Mouse (Mus musculus) adrenal gland, postnatal 4 days (tissue): ENCODE results near the gene B4galnt1. TPM values are rescaled to one million over a fixed set of nuclear protein-coding genes. Genes with fewer than 3 reads are reported as not detected.
"Not testable (repeated sequence)": the region's sequence is repeated elsewhere in the genome, so short reads cannot be mapped to it uniquely, and the experiment has no call there.

Experiments
- DNase-seq, 2 experiments: peaks; one replicate each; pipeline ENCODE4 v3.0.0; 2021 to 2022; ENCODE audit warnings: low spot score in 2 of 2, mixed read lengths in 2 of 2
- total RNA-seq, 2 experiments: library from RNA; stranded (reverse); gene quantifications; 2 replicates each; pipeline ENCODE4 v1.2.3; 2021

The B4galnt1 gene
- total RNA-seq, 2 experiments from 2014 or later: 10.6 to 11.7 TPM

DNA sequence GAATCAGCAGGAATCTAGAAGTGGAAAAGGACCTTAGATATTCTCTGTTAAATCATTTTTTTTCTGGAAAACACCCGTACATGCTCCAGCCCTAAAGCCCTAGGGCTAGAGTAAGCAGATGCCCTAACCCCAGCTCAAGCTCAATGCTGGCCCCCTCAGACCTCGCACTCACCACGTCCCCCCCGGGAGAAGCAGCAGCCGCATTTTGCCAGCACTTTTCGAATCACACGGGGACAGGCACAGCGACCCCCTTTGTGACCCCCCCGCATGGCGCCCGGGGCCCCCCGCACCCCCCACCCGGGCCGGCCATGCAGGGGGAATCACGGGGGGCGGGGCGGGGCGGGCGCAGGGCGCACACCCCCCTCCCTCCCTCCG lies 23.0 kb downstream of the B4galnt1 start:
- no peak for DNase-seq

DNA sequence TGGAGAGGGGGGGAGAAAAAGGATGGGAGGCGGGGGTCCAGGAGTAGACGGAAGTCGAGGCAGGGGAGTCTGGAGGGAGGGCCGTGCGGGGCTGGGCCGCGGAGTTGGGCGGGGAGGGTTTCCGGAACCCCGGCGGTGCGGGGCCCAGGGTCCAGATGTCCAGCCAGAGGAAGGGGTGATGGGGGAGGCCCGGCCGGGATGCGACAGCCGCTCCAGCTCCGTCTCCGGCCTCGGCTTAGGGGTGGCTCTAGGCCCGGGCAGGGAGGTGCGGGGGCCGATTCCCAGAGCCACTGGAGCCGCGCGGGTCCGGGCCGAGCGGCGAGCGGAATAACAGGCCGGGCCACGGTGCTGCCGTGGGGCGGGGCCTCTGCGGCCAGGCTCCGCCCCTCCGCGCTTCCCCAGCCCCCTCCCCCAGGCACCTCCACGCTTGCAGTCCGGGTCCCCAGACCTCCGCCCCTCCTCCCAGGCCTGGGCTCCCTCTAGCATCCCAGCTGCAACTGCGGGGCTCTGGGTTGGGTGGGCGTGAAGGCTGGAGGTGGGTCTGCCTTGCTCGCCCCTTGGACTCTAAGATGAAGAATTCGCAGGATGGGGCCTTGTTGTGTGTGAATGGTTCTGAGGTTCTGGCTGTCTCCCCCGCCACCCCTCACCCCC lies 23.6 kb downstream of the B4galnt1 start:
- DNase-seq: no peak

DNA sequence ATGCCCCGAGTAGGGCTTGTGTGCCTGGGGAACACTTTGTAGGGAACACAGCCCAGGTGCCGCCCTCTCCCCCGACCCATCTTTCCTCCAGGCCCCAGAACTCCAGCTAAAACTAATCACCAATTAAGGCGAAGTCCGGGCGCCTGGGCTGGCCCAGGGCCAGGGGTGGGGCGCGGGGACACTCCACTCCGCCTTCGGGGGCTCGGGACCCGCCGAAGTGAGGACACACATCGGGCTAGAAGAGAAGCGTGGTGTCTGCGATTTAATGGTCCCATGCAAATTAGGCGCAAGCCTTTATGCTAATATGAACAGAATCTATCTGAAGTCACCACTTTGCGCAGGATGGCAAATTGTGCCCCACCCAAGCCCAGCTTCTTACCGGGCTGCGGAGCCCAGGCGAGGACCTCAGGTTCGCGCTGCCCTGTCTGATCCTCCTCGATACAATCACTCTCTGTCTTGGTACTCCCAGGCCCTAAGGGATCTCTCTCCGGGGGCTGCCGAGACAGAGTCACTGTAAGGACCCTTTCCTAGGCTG lies 24.2 kb downstream of the B4galnt1 start:
- no peak for DNase-seq

DNA sequence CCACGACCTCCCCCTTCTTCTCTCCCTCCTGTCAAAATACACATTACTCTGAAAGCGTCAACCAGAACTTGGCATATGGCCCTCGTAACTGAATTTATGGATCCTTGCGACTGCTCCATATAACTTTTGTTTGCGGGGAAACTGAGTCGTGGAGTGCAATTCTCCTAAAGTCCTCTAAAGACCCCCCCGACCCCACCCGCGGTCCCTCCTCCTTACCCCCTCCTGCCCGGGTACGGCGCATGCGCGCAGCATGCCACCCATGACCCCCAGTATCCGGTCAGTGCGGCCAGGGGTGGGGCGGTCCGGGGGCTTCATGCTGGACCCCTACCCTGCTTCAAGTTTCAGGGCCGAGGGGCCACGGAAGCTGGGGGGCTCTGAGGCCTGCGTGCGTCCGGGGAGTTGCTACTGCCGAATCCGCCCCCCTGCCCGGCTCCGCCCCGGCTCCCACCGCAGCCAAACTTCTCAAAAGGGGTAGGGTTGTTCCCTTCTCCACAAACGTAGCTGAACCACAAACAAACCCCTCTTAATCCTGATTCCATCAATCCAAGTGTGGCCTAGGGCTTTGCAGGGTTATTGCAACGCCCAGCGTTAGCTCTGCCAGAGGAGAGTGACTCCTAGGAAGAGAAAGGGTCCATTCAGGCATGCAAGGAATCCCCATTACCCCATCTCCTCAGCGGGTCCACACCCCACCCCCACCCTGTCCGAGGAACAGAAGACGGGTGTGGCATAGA lies 24.8 kb downstream of the B4galnt1 start, which contains the start of gene Arhgef25:
Arhgef25 (minus strand) TSS at position 433 of the 731 bp plus-strand sequence.
- no peak for DNase-seq

DNA sequence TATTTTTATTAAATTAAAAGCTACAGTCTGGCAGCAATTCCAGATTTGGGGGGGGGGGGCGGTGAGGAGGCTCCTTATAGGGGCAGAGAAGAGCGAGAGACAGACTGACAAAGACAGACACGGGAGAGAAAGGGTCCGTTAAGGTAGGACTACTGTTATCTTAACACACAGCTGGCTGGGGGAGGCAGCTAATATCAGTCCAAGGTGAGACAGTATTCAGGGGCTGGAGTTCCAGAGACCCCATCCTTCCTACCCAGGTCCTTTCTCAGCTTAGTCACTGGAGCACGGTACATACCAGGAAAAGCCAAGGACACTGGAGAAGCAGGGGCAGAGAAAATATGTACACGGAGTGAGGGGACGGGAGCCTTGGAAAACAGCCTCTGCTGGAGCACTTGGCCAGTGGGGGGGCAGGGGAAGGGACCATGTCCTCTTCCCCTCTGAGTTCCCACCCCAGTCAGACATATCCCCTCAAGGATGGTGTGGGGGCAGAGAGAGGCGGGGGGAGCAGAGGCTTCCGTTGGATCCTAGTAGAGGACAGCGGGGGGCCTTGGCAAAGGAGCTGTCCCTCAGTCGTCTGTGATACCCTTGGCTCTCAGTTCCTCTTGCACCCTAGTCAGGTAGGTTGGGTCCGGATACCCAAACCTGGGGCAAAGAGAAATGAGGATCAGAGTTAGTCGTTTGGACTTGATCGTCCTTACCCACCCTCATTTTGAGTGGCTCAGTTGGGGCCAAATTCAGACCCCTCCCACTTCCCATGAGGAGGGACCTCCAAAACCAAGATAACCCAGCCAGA lies 25.6 kb downstream of the B4galnt1 start:
- DNase-seq: no peak

DNA sequence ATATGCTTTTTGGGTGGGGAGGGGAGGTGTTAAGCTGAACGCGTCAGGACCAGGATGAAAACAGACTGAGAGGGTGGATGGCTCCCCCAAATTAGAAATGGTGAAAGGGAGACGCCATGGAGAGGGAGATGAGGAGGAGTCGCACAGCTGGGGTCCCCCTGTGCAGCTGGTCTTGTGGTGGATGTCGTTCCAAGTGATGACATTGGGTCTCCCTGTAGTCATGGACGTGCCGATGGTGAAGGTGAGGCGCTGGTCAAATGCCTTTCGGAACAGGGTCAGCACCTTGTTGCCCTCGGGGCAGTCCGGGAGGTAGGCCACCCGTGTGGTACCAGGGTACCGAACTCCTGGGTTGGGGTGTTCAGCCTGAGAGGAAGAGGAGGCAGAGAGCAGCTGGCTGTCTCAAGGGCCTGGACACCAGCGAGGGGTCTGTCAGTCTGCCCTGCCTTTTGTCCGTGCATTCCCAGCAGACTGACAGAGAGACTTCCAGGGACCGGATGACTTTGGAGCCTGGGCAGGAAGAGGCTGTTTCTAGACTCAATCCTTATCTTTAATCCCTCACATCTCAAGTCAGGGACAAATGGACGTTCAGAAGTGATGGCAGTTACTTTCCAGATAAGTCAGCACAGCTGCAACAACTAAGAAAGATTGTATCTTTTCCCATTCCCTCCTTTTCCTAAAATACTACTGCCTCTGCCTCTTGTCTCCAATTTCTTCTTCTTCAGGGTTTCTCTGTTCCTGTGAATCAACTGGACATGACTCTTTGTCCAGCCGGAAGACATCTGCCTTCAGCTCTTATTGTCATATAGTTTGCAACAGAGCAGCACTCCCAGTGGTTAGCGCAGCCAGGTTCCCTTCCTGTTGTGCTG lies 26.4 kb downstream of the B4galnt1 start:
- DNase-seq: no peak

DNA sequence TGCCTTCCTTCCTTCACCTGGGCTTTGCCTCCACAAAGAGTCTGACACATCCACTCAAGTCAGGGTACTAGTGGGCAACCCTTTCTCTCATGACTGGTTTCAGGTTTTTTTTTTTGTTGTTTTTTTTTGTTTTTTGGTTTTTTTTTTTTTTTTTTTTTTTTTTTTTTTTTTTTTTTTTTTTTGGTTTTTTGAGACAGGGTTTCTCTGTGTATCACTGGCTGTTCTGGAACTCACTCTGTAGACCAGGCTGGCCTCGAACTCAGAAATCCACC lies 27.0 kb downstream of the B4galnt1 start:
- DNase-seq: not testable (repeated sequence)

DNA sequence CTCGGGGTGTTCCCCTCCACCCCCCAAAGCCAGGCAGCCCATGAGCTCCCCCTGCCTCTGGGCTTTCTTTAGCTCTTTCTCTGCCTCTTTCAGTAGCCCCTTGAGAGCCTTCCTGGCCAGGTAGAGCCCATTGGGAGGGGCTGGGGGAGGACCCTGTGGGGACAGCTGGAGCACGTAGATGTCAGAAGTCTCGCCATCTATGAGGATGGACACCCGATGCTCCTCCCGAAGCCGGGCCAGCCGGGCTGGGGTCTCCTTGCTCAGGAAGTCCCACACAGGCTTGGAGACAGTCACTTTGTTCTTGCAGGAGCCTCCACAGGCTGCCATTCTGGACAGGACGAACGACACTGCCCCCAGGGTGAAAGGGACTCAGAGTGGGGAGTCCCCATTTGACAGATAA lies 28.0 kb downstream of the B4galnt1 start:
- no peak for DNase-seq

DNA sequence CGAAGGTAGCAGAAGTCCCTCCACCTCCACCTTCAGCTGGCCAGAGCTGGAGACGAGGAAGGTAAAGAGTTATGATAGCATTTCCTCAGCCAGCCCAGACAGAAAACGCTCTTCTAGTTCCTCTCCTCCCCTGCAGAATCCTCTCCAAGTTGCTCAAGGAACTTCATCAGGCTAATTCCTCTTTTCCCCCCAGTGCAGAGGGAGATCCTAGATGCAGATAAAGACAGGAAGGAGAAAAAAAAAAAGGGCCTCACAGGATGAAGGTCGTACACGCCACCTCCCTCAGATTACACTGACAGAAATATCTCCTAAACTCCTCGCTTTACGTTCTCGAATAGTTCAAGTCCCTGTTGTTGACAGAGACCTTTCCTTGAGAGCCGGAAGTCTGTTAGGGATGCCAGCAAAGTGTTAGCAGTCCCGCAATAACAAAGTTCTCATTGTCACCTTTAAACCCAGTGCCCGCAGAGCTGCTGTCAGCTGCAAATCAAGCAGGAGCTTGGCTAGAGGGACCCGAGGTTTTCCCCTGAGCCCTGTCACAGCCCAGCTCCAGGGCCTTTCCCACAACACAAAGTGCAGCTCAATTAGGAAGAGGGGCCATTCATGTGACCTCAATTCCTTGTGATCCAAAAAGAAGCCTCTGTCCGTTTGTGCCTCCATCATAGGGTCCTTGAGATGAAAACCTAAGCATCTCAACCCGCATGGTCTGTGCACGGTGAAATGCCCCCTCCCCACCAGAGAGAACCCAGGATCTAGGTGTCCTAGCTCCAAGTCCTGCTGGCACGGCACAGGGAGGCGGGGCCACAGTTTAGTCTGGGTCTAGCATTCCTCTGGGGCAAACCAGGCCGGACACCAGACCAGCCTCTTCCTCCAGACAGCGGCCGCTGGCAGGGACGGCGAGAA lies 29.7 kb downstream of the B4galnt1 start:
- DNase-seq: no peak

DNA sequence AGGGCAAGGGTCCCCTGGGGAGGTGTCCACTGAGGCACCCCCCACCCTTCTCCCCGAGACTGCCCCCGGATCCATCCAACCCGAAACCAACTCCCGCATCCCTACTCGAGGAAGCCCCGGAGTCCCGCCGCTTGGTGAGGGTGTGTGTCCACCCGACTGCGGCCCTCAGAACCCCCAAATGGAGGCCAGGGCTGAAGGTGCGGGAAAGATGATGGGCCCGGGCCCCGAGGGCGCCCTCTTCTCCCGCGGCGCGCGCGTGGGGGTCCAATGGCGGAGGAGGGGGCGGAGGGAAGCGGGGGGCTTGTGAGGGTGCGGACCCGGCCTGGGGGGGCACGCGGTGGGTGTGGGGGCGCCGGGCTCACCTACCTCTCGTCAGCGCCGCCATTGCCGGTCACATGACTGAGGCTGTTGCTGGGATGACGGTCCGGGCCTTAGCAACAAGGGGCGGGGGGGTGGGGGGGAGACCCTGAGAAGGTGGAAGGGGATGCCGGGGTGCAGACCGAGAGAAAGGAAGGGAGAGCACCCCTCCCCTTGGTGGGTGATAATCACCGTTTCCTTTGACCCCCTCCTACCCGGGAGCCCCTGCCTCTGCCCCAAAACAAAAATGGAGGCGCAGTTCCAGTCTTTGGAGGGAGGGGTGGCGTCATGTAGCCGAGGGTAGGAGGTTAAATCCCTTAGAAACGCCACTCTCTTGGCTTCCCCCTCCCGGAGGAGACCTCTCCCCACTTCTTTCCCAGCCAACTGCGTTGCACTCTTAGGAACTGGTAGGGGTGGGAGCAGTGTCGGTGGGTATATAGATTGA lies 30.5 kb downstream of the B4galnt1 start, which contains the start of gene Dtx3:
Dtx3 (minus strand) TSS at position 401 of the 802 bp plus-strand sequence.
- no peak for DNase-seq

DNA sequence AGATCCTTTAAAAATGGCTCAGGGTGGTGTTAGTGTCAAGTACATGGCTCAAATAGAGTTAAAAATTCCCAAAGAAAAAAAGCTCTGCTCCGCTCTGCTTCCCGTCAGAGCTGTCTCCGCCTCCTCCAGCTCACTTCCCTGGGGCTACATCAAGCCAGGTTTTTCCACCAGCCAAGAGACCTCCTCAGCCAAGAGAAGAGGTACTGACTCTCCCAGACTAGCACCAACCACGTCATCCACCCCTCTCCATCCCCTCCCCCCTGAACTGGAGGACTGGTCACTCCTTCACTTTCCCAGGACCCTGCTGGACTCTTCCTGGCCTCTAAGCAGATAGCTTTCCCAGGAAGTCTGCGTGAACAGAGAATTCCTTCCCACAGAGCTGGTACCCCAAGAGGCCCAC lies 31.4 kb downstream of the B4galnt1 start:
- DNase-seq: peak in 1 of 2 experiments; percentile 27

DNA sequence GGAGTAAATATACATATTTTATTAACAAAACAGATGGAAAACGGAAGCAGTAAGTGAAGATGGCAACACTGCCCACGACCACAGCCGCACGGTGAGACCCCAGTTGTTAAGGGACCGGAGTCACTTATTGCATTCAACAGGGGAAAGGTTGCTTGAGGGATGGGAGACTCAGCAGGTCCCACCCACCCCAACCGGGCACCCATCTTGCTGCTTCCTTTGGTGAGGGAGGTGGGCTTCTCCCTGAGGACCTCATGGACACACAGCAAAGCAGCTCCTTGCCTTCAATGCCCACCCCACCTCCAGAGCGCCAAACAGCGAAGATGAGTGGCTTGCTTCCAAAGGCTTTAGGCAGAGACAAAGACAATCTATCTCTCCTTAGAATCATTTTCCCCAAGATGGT lies 32.1 kb downstream of the B4galnt1 start:
- DNase-seq: no peak

DNA sequence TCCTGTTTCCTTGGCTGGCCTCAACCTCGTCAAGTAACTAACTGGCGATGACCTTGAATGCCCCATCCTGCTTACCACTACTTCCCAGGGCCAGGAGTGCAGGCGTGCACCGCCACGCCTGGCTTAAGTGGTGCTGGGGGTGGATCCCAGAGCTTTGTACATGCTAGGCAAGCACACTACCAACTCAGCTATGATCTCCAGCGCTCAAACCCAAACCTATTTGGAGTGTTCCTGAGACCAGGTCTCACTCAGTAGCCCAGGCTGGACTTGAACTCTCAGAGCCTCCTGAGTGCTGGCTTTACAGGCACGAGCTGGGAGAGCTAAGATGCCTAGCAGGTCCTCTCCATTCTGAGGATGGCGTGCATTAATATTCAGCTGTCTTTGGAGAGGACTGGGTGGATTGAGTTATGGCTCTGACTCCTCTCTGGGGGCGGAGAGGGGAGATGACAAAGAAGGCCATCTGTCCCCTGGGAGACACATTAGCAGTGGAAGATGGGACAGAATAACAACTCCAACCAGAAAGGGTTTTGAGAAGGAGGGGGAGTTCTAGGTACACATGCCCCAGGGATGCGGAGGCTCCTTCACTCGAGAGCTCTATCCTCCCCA lies 32.6 kb downstream of the B4galnt1 start:
- DNase-seq: no peak

DNA sequence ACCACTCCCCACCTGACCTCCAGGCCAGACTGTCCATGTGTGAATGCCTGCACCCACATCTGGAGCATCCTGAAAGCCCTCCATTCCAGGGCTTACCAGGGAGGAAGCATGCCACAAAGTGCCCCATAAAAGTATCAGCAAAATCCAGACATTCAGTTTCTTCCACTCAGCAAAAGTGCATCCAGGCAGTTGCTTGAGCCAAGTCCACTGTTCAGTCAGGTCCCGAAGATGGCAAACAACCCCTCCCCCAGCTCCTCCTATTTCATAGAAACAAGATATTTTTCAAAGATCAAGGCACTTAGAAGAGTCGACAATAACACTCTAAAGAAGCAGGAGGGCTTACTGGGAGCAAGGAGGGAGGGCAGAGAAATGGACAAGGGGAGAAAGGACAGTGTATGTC lies 33.5 kb downstream of the B4galnt1 start:
- DNase-seq: no peak

DNA sequence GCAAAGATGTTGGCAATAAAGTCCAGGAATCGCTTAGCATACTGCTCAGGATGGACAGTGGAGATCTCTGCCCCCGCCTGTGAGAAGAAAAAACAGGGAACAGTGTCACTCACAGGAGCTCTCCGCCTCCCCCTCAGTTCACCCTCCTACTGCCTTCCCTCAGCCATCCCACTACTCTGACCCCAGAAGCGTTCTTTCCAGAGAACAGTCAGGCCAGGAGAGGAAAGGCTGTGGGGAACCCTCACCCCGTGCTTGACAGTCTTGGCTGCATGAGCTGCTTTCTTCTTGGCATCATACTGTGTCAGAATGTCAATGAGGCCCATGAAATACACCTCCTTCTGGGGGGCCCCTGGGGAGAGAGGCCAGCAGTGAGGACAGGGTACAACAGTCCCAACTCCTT lies 34.0 kb downstream of the B4galnt1 start:
- no peak for DNase-seq

DNA sequence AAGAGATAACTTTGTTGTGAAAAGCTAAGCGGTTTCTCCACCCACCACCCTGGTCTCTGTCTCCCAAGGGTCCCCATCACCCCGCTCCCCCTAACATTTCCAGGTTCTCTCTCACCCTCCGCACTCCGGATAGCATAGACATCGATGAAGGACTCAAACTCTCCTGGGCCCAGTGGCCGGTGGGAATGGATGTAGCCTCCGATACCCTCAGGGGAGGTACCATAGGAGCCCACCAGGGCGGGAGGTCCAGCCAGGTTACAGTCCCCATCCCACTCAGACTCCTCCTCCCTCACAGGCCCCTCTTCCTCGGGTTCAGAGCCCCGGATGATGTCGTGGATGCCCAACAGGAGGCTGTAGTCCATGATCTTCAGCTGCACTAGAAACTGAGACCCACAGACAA lies 34.4 kb downstream of the B4galnt1 start:
- no peak for DNase-seq

DNA sequence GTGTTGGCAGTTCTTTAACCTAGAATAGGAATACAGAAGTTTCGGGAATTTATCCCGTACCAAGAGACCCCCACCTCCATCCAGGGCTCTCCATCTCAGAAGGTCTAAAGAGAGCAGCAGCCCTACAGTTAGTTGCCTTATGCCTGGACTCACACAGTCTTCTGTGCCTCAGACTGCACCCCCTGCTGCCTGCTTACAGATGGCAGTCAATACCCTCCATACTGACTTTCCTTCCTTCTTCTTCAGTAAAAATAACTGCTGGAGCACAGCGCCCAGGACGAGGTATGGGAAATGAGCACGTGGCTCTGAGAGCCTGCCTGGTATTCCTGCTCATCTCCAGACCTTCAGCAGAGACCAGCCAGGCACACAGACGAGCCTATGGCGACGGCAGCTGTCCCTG lies 35.3 kb downstream of the B4galnt1 start:
- DNase-seq: no peak

DNA sequence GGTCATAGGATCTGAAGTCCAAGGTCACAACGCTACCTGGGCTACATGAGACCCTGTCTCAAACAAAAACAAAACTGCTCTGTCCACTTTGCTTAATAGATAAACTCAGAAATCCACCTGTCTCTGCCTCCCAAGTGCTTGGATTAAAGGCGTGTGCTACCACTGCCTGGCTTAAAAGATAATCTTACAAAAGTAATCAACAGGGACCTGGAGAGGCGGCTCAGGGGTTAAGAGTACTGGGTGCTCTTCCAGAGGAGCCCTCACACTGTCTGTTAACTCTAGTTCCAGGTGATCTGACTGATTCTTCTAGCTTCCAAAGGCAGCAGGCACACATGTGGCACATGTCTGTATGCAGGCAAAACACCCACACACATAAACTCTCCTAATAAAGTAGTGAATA lies 38.1 kb downstream of the B4galnt1 start:
- DNase-seq: no peak

DNA sequence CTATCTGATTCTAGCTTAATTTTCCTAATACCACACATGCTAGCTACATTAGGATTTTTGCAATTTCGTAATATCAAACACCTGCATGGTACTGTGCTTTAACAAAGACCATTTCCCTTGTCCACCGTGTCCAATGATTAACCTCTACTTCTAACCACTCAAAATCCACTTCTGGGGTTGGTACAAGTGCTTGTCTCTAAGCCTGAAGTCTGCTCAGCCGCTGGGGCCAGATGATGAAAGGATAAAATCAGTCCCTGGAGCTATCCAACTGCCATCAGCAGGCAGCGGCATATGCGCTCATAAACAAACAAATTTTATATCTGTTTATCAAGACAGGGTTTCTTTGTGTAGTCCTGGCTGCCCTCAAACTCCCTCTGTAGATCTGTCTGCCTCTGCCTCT lies 39.6 kb downstream of the B4galnt1 start:
- no peak for DNase-seq
